ENCODE assay signal across 9 mouse cellular contexts in the genomic region with DNA sequence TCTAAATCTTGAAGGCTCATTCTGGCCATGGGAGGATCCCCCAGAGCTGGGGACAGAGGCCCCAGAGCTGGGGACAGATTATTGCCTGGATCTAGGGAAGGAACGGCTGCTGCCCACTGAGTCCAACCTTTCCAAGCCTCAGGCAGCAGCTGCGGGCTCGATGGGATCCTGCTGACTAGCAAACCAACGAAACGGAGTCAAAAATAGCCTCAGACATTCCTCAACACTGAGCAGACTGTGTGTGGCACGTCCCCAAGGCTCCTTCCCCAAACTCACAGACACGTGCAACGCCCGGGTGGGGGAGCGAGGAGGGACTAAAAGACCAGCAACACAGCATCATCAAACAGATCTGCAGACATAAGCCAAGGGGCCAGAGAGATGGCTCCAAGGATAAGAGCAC. TPM values are rescaled to one million over a fixed set of nuclear protein-coding genes. Genes with fewer than 3 reads are reported as not detected.
DNase-seq lines count a peak whose midpoint lies in the region; ATAC-seq lines count a peak whose summit lies in the region.
"Had no signal": no experiment of that assay in that cellular context is flagged by ENCODE, and none has a peak within 500 bp of the region (broad histone marks: within the 10 kb centered on the region; RNA-seq: fewer than 3 reads in every experiment).

No protein-coding gene starts in this region.

- peak; percentile 41 to 42 for DNase-seq in cerebellum, adult 18-20 months
- DNase-seq in cerebellum, adult 11 months: no peak
- peak; percentile 36 for DNase-seq in urinary bladder, postnatal 14 days (ENCODE audit: low spot score)
- DNase-seq in urinary bladder, postnatal 10 days (ENCODE audit: low spot score): no peak
- peak; percentile 55 to 83 for DNase-seq in left cerebral cortex, adult 9 months (ENCODE audit: low spot score in 2 of 2)
- no peak for DNase-seq in ovary, postnatal 14 days (ENCODE audit: low spot score)
- DNase-seq in ovary, adult 18-20 months (ENCODE audit: low spot score): no peak

- no peak for ATAC-seq in CD4-positive, CD25-positive, alpha-beta regulatory T cell, adult 4 months

RNA-seq across cellular contexts. Expression of gene Irgc1, which starts 14.1 kb away (rescaled TPM):
- under 1 TPM; 0.35 to 0.56 TPM for polyA plus RNA-seq in CD4-positive, CD25-positive, alpha-beta regulatory T cell, adult 4 months (2017; shearing (Covaris generic))
- polyA plus RNA-seq: hindbrain, embryonic 10.5 days had no signal

RNA-seq across cellular contexts. Expression of gene Plaur, which starts 24.3 kb away (rescaled TPM):
- polyA plus RNA-seq in CD4-positive, CD25-positive, alpha-beta regulatory T cell, adult 4 months (2017; shearing (Covaris generic)): 1 to 10 TPM in 1 of 2 experiments, under 1 TPM in 1; 0.66 to 5.8 TPM

RNA-seq across cellular contexts. Expression of gene Smg9, which starts 38.6 kb away (rescaled TPM):
- polyA plus RNA-seq in CD4-positive, CD25-positive, alpha-beta regulatory T cell, adult 4 months (2017; shearing (Covaris generic)): 10 to 100 TPM; 27.9 to 29.4 TPM

RNA-seq across cellular contexts. Expression of gene Cadm4, which starts 43.8 kb away (rescaled TPM):
- polyA plus RNA-seq in CD4-positive, CD25-positive, alpha-beta regulatory T cell, adult 4 months (2017; shearing (Covaris generic)): not detected

Comparison
In these comparisons a context has a peak if more than half of its experiments do, and no peak if none do; other contexts are left out.
1. DNase-seq: peak in cerebellum, adult 18-20 months (2 of 2), urinary bladder, postnatal 14 days (single experiment) and left cerebral cortex, adult 9 months (2 of 2); none in cerebellum, adult 11 months (single experiment), urinary bladder, postnatal 10 days (single experiment), ovary, postnatal 14 days (single experiment) and ovary, adult 18-20 months (single experiment).